Mouse (Mus musculus) lung, adult 18-20 months (tissue): ENCODE data around the gene Pak1.
"Not testable (repeated sequence)": the region's sequence is repeated elsewhere in the genome, so short reads cannot be mapped to it uniquely, and the experiment has no call there.

ENCODE experiments used
- DNase-seq, 2 experiments: peaks; one replicate each; pipeline ENCODE4 v3.0.0; 2022; ENCODE audit warnings: mixed read lengths in 2 of 2

The Pak1 gene

DNA sequence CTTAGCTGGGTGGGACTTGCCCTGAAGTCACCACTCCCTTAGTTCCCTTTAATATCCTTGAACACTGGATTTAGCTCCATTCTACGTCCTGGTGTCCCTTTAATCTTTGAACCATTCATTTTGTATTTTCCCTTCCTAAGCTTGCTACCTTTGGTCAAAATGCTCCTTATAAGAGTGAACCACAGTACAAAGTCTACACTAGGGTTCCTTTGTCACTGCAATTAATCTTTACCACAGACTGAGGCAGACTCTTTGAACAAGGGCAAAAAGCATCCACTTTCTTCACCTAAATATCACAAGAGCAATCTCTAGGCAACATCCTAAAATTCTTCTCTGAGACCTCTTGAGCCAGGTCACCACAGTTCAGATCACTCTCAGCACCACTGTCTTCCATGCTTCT, 8.1 kb upstream of the Pak1 start:
- DNase-seq = no peak

DNA sequence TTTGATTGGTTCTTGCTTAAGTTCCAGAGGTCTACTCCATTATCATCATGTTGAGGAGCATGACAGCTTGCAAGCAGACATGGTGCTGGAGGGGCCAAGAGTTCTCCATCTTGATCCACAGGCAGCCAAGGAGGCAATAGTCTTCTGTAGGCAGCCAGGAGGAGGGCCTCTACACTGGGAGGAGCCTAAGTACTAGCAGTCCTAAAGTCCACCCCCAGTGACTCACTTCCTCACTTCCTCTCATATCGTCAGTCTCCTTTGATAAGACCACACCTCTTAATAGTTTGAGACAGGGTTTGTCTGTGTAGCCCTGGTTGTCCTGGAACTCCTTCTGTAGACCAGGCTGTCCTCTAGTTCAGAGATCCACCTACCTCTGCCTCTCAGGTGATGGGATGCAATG, 7.5 kb upstream of the Pak1 start:
- DNase-seq = no peak

DNA sequence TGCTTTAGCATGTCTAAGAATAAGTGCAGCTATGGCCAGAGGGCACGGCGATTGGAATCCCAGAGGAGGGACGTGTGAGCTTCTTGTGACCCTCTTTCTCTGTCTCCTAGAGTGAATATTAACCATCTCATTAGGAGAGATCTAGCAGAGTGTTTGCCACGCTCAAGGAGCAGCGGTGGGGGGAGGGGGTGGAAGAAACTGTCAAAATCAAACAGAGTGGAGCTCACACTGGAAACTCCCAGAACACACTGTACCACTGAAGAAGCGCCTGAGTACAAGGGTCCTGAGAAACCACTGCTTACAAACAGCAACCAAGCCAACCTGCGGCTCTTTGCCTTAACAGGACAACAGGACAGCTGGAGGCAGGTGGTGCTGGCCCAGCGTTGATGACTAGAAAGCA, 6.8 kb upstream of the Pak1 start:
- DNase-seq = no peak

DNA sequence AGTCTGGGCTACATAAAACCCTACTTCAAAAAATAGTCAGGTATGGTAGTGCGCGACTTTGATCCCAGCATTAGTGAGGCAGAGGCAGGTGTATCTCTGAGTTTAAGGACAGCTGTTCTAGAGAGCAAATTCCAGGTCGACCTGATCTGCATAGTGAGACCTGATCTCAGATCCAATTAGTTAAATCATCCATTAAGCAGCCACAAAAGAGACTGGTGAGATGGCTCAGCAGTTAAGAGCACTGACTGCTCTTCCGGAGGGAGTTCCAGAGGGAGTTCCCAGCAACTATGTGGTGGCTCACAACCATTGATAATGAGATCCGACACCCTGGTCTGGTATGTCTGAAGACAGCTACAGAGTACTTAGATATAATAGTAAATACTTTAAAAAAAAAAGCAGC, 4.8 kb upstream of the Pak1 start:
- DNase-seq = no peak

DNA sequence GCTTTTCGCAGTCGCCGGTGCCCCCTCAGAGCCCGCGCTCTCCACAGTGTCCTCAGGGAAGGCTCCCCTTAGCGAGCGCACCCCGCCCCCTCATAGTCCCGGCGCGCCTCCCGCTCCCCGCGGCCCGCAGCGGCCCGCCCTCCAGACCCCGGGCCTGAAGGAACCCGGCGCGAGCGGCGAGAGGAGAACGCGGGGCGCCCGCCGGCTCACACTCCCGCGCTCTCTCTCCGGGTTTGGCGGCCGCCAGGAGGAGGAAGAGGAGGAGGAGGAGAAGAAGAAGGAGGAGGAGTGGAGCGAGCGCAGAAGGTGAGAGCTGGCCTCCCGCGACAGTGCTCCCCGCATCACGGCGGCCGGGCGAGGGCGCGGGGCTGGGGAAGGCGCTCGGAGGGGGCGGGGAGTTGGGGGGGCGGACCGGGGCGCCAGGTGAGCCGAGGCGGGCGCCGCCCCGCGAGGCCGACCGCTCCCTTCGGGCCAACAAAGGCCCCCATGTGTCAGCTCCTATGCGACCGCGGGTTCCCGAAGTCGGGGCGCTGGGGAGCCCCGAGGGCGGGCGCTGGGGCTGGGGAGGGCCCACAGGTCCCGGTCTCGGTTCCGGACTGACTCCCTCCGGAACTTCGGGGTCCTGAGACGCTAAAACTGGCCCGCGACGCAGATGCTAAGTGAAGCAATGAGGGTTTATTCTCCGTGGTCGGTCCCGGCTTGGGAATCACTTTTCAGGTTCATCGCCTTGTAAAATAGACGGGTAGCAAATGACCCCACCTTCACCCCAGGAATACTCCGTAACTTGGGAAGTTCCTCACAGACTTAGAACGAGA, 535 bp downstream of the Pak1 start:
- DNase-seq = no peak

DNA sequence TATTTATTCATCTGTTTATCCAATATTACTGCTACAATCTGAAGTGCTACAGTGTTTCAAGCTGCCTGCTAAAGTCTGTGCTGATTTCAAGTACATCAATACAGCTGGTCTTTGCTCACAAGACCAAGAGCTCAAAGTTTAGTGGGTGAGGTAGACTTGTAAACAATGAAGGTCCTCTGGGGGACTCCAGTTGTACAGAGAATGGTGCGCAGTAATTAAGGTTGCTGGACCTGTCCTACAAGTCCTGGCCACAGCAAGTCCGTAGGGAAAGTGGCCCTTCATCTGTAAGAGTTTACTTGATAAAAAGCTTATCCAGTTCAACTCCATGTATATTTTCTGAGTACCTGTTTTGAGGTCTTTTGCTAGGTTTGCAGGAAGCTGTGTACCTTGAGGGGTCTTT, 1.9 kb downstream of the Pak1 start:
- peak; percentile 47 to 60 for DNase-seq

DNA sequence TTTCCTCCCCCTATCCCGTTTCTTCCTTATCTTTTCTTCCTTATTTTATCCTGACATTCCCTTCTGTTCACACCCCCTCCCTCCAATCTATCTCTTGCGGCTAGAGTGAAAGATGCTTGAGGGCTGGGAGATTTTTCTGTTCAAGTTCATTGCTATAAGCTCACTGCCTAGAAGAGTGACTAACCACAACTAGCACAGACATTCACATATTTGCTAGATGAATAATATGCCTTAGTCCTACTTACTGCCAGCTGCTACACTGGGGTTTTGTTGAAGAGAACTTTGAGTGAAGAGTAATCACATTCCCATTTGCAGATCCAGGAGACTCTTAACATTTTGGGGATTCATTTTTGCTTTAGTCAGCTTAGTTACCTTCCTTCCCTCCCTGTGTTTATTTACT, 4.0 kb downstream of the Pak1 start:
- DNase-seq = no peak

DNA sequence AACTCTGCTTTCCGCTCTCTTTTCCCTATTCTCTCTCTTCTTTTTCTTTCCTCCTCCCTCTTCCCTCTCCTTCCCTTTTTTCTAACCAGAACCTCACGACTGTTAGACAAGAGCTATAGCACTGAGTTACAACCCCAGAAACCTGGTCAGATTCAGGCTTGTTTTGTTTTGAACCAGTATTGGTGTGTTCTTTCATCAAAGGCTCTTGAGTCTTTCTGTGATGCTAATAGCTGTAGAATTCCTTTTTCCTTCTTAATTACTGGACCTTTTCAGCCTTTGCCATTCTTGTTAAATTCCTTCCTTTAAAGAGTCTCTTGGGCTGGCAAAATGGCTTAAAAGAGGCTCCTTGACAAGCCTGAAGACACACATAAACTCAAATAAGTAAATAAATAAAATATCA, 14.8 kb downstream of the Pak1 start:
- DNase-seq = no peak

DNA sequence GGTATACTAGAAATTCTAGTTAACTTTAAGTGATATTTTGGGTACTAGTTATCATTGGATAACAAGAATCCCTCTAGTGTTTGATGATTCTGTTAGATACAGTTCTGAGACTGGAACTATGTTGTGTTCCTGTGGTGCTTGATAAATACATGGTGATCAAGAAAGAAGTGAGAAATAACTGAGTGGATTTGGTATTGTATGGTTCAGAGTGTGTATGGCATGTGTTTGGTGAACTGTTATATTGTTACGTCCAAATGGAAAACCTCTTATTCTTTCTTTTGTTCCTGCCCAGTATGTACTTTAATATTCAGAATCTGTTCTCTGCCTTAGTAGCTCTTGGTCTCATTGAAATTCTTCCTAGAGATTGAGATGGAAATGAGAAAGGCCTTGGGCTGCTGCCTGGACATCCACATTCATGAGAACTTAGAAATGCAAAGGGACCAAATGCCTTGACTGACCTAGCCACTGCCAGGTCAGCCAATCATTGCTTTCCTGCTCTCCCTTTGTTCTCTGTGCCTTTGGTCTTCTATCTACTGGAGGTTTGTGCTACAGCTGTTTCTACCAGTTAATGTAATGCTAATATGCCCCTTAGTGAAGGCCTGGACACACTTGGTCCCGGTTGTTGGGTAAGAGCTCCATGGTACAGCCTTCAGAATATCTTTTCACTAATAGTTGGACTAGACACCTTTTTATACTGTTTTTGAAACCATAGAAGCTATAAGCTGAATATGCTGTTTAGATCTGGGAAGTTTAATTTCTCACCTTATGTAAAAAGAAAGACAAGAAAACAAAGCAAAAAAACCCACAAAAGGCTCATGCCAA, 16.1 kb downstream of the Pak1 start:
- no peak for DNase-seq

DNA sequence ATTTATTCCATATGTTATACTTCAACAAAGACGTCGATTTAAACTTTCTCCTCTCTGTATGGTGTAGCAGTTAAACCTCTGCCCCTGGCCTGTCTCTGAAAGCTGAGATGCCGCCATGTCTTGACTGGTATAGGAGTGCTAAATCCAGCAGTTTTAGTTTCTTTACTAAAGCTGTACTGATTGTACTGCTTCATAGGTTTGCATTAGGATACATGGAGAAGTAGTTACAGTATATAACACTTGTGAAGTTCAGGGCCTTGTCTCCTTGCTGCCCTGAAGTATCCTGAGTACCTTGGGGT, 16.7 kb downstream of the Pak1 start:
- DNase-seq = no peak

DNA sequence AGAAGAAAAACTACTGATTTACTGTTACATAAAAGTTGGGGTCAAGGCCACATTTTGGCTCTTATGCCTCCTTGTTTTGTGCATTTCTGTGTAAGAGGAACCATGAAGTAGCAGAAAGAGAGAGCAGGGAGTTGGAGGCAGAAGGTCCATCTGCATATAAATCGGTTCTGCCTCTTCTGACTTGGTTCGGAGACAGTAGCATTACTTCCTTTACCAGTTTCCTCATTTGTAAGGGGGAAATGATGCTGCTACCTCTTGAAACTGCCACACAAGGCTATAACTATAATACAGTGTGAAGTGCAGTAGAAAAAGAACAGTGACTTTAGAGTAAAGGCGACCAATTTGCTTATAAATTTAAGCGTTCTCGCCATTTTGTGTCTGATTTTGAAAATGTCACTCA, 21.0 kb downstream of the Pak1 start:
- DNase-seq = no peak

DNA sequence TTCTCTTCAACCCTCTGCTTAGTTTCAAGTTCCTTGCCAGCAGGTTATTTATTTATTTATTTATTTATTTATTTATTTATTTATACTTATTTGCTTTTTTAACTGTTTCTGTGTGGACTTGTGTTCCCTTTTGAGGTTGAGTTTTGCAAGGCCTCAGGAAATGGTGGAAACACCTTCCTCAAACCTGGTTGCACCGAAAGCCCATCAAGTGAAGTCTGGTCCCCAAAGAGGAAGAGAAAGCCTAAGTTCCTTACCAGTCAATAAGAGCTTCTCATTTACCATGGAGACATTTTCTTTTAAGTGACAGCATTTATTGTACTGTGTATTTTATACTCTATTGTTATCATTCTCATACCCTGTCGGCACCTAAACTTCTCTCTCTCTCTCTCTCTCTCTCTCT, 33.5 kb downstream of the Pak1 start:
- DNase-seq = no peak

DNA sequence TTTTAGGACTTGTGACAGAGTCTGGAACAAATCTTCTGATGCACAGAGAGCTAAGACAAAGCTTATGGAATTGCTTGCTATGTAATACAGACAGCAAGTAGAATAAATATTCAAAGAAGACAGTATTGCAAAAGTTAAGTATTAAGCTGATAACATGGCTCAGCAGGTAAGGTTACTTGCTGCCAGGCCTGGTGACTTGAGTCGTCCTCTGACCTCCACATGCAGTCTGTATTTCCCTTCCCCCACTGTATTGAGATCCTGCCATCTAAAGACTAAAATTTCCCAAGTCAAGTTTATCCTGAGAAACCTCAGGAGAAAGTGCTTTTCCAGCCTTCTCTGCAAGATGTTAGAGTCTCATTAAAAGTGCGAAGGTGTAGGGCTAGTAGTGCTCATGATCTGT, 40.8 kb downstream of the Pak1 start:
- DNase-seq = no peak

DNA sequence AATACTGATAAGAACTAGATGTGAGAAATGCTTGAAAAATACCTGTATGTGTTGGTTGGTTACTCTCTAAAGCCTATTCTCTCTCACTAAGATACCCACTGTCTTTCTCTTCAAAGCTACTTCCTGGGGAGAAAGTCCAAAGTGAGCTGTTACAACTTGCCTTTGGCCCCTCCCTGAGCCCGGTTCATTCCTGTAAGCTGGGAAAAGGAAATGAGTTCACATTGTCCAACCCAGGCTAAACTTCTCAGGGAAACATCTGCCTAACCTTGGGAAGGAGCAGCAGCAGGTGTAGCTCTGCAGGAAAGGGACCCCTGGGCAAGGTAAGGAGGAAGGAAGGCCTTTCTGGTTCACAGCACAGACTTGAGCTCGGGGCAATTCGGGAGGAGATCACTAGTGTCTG, 42.4 kb downstream of the Pak1 start:
- no peak for DNase-seq

DNA sequence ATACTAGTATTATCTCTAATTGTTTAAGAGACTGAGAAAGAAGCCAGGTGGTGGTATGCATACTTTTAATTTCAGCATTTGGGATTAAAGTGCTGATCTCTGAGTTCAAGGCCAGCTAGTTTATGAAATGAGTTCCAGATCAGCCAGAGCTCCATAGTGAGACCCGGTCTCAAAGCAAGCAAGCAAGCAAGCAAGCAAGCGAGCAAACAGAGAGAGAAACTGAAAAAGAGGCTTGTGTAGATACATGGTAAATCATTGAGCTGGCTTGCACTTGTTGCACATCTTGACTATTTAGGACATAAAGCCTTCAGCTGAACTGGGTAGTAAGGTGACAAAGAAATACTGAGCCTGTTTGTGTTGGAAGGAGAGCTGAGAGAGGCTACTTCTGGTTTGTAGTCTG, 44.6 kb downstream of the Pak1 start:
- DNase-seq = no peak

DNA sequence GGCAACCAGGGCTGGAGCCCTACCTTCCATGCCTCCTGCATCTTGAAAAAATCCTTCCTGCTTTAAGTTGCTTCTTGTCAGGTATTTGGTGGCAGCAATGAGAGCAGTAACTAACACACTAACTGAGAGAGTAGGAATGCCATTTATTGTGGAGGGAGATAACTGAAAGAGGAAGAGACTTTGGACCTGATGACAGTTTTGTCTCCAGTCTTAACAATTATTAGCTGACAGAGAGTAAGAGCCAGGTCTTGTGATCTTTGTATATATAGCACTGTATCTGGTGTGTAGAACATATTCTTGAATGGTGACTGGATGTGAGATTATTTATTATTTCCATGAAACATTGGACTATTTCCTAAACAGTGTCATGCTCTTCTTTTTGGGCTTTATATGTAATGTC, 50.2 kb downstream of the Pak1 start:
- DNase-seq = no peak

DNA sequence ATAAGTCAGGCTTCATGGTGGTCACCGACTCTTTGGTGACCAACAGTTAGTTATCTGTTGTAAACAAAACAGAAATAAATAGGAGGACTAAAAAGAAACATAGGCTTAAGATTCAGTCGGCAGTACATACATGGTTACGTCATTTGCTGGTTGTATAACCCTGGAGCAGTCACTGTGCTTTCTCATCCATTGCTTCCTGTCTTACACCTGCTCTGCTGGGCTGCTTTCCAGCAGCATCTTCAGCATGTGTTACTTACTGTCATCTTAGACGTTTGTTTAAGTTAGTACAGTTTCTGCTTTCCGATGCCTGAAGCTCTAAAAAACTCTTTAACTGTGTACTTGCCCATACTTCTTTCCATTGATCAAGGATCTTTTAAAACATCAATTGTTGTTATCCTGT, 53.0 kb downstream of the Pak1 start:
- DNase-seq = no peak

DNA sequence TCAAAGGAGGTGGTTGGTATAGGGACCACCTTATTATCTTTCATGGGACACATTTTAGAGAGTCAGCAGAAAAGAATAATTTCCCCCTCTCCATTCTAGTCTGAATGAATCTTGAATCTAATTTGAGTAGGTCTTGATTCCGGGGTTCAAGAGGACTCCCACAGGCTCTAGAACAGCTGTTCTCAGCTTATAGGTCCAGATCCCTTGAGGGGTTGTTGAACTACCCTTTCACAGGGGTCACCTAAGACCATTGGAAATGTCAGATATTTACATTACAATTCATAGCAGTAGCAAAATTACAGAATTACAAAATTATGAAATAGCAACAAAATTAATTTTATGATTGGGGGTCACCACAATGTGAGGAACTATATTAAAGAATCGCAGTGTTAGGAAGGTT, 54.0 kb downstream of the Pak1 start:
- no peak for DNase-seq

DNA sequence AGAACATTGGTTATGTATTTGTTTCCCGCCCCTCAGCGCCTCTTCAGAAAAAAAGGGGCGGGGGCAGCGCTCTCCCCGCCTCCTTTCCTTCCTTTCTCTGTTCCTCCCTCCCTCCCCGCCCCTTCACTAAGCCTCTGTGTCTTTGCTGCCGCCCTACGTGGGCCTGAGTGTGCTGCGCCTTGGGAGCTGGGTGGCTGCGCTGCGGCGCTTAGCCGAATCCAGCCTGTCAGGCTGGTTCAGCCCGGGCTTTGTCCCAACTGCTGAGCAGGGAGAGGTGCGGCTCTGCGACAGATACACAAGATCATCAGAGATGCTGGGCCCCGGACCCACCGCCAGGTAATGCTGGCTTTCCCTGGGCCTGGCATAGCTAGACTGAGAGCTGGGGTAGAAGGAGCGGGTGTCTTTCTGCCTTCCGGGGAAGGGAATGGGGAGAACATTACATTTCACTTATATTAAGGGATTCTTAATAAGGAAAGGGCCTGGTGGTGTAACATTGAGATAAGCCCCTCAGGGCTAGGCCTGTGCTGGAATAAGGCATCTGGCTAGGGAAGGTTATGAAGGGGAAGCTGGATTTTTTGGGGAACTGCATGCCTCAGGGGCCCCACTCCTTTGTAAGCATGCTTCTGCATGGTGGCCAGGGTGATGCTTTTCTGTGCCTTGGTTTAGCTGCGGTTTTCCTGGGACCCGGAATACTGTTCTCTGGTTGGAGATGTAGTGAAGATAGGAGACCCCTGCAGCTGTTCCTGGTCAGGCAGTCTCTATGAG, 54.6 kb downstream of the Pak1 start:
- DNase-seq = peak; percentile 73 to 83

DNA sequence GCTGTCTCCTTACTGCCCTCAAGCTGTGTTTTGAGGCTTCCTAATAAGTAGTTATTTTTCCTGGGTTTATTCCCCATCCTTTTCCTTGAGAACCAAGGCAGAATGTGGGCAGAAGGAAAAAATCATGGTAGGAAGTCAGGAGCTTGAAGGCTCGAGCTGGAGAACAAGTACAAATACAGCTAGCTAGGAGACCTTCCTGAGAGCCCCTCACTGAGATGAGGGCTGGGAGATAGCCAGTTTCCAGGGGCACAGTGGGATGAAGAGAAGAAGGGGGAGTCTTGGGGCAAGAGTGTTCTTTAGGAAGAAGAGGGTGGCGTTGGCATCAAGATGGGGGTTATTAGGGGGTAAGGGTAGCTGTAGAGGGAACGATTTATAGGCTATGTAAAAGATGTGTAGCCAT, 56.1 kb downstream of the Pak1 start:
- DNase-seq = no peak

DNA sequence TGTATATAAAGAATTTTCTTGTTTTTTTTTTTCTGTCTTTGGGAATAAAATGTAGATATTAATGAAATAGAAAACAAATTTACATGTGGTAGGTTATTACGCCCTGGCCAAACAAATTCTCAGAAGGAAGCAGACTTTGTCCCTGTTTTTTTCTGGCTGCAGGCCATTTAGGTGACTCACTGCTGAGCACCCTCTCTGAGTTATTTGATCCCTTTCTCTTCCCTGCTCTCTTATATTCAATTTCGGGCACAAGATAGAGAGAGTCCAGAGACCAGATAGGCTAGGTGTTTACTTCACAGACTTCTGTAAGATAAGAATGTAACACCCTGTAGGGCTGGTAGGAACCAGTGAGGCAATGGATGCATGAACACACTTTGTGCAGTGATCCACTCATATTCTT, 57.2 kb downstream of the Pak1 start:
- peak; percentile 11 to 43 for DNase-seq

DNA sequence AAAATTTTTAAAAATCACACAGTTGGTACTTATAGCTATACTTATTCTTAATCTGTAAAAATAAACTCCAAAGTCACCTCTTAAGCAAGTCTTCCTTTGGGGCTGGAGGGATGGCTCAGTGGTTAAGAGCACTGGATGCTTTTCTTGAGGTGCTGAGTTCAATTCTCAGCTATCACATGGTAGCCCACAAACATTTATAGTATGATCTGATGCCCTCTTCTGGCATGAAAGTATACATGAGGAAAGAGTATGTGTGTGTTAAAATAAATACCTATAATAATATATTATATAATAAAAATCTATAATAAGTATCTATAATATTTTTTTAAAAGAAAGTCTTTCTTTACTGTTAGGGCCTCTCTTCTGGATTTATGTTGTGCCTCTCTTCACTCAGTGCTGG, 58.2 kb downstream of the Pak1 start:
- DNase-seq = no peak

DNA sequence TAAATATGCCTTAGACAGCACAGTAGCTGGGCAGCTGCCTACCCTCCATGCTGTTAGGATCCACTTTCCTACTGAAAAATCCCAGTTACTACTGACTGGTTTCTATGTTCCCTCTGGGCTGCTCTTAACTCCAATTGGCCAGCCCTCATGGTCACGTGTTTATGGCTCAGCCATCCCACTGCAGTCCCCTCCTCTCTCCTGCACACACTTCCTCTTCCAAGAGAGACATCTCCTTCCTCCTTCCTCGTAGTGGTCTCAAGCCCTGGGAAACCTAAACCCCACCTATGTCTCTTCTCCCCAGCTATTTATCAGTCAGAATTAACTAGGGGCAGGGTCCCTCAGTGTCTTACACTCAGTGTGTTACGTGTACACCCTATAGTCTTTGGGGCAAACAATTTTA, 61.2 kb downstream of the Pak1 start:
- not testable (repeated sequence) for DNase-seq

DNA sequence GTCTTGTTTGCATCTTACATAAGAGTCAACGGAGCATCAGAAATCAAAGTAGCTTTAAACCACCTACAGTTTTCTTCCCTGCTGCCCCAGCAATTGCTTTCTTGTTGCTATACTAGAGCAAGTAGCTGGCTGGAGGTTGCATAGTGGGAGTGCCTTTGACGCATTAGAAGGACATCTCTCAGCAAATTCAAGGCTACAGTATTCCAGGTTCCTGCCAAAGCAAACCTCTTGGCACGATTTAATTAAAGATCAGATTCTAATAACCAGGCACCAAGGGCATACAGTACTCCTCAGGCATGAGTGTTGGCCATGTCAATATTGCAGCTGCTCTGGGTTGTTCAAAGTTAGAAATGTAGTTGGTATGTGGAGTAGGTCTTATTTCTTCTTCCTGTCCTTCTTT, 62.0 kb downstream of the Pak1 start:
- peak; percentile 54 to 72 for DNase-seq
